Mouse (Mus musculus): ENCODE results near the gene Olfr715b. TPM values are rescaled to one million over a fixed set of nuclear protein-coding genes. Genes with fewer than 3 reads are reported as not detected.
"Not testable (repeated sequence)": the region's sequence is repeated elsewhere in the genome, so short reads cannot be mapped to it uniquely, and the experiment has no call there.

Olfr715b gene
- polyA plus RNA-seq (2015; fragmentation: Nextera tagmentation; extraction: Ambion mirVana): not detected in 2 replicates

GRCm38 (mm10) chr7:107110269-107110668 is at the start of gene Olfr715b:
Olfr715b (minus strand) TSS chr7:107110369.
- 84% methylated on average over 1 of the region's 2 CpGs for WGBS
- H3K4me2 ChIP-seq (ENCODE audit: low read depth, low read length); H3K4me1 ChIP-seq (ENCODE audit: control insufficient read depth, insufficient read depth, low read length); H3K9me3 ChIP-seq (replicated peaks; ENCODE audit: control insufficient read depth, low read length); H3K27ac ChIP-seq (ENCODE audit: low read length); H3K9ac ChIP-seq (ENCODE audit: low read length); ATAC-seq (ENCODE audit: insufficient read depth, low FRiP score); H3K4me3 ChIP-seq (replicated peaks; ENCODE audit: low read length); H3K27me3 ChIP-seq (ENCODE audit: control insufficient read depth, insufficient read depth, low read length); H3K36me3 ChIP-seq (ENCODE audit: control insufficient read depth, insufficient read depth, low read length): not testable (repeated sequence)

DNA sequence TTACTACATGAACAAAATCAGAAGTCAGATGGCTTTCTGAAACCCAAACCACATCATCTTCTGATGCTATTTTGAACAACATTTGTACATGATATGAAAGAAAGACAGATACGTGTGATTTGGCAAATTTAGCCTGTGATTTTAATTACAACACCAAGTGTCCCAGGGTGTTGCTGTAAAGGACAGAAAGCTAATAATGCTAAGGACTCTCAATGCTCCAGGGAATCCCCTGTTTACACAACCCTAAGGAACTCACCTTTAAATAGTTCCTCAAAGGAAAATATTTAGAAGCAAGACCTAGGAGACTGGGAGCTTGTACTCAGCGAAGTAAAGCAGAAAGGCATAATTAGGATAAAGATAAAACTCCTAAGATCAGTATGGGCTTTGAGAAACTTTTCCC is 27.9 kb upstream of the Olfr715b start, which contains the start of gene Olfr716:
Gene Olfr716, plus strand, starts transcription at position 301 of the 400 bp plus-strand sequence.
- not testable (repeated sequence) for ATAC-seq (ENCODE audit: insufficient read depth, low FRiP score); H3K4me1 ChIP-seq (ENCODE audit: control insufficient read depth, insufficient read depth, low read length); H3K4me3 ChIP-seq (replicated peaks; ENCODE audit: low read length); H3K27ac ChIP-seq (ENCODE audit: low read length); H3K36me3 ChIP-seq (ENCODE audit: control insufficient read depth, insufficient read depth, low read length); H3K4me2 ChIP-seq (ENCODE audit: low read depth, low read length); H3K27me3 ChIP-seq (ENCODE audit: control insufficient read depth, insufficient read depth, low read length); H3K9ac ChIP-seq (ENCODE audit: low read length); H3K9me3 ChIP-seq (replicated peaks; ENCODE audit: control insufficient read depth, low read length)
- WGBS: 65% methylated on average over 2 of the region's 2 CpGs

GRCm38 (mm10) chr7:107130983-107131382 is 20.8 kb upstream of the Olfr715b start, which contains the start of gene Olfr715:
Olfr715 (minus strand) TSS chr7:107131083.
- H3K4me2 ChIP-seq (ENCODE audit: low read depth, low read length); H3K4me3 ChIP-seq (replicated peaks; ENCODE audit: low read length); ATAC-seq (ENCODE audit: insufficient read depth, low FRiP score); H3K4me1 ChIP-seq (ENCODE audit: control insufficient read depth, insufficient read depth, low read length); H3K36me3 ChIP-seq (ENCODE audit: control insufficient read depth, insufficient read depth, low read length); H3K27me3 ChIP-seq (ENCODE audit: control insufficient read depth, insufficient read depth, low read length); H3K9me3 ChIP-seq (replicated peaks; ENCODE audit: control insufficient read depth, low read length); H3K9ac ChIP-seq (ENCODE audit: low read length); H3K27ac ChIP-seq (ENCODE audit: low read length): not testable (repeated sequence)
- 87% methylated on average over 2 of the region's 3 CpGs for WGBS

DNA sequence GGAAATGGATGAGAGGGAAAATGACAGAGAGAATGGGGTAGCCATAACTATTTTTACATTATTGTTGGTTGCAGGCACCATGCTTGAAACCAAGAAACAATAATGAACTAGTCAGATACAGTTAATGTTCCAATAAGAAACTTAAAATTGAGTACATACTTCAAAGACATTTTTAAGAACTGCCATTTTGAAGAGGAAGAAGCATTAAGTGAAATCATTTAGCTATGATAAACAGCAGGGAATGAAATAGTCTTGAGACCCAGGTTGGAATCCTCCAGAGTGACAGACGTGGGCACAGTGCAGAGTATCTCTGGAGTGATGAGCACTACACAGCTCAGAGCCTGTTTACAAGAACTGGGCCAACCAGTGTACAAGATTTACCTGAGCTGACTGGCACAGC is 17.2 kb downstream of the Olfr715b start, which contains the start of gene Olfr17:
Gene Olfr17, plus strand, starts transcription at position 301 of the 400 bp plus-strand sequence.
- Histone ChIP-seq H3K9ac (ENCODE audit: low read length) (no peak within 1 kb of the TSS), H3K36me3 (ENCODE audit: control insufficient read depth, insufficient read depth, low read length) (no peaks in the 10 kb centered on the region), H3K4me3 (replicated peaks; ENCODE audit: low read length) (no peak within 1 kb of the TSS), H3K4me2 (ENCODE audit: low read depth, low read length) (no peak within 1 kb of the TSS), H3K27me3 (ENCODE audit: control insufficient read depth, insufficient read depth, low read length) (no peaks in the 10 kb centered on the region), H3K27ac (ENCODE audit: low read length) (no peak within 1 kb of the TSS), H3K4me1 (ENCODE audit: control insufficient read depth, insufficient read depth, low read length) (no peaks in the 10 kb centered on the region), H3K9me3 (replicated peaks; ENCODE audit: control insufficient read depth, low read length) (no peaks in the 10 kb centered on the region)
- WGBS: 48% methylated on average over 1 of the region's 1 CpGs
- ATAC-seq (ENCODE audit: insufficient read depth, low FRiP score): no peak

GRCm38 (mm10) chr7:107070681-107071080 is 39.5 kb downstream of the Olfr715b start, which contains the start of gene Olfr714:
Olfr714 (plus strand) TSS chr7:107070981.
- no peak within 1 kb of the TSS for H3K4me3 ChIP-seq (replicated peaks; ENCODE audit: low read length)
- no peaks in the 10 kb centered on the region for H3K27me3 ChIP-seq (ENCODE audit: control insufficient read depth, insufficient read depth, low read length)
- ATAC-seq (ENCODE audit: insufficient read depth, low FRiP score): no peak
- H3K4me2 ChIP-seq (ENCODE audit: low read depth, low read length): no peak within 1 kb of the TSS
- no peaks in the 10 kb centered on the region for H3K4me1 ChIP-seq (ENCODE audit: control insufficient read depth, insufficient read depth, low read length)
- H3K27ac ChIP-seq (ENCODE audit: low read length): no peak within 1 kb of the TSS
- H3K9ac ChIP-seq (ENCODE audit: low read length): no peak within 1 kb of the TSS
- H3K9me3 ChIP-seq (replicated peaks; ENCODE audit: control insufficient read depth, low read length): no peaks in the 10 kb centered on the region
- 85% methylated on average over 2 of the region's 2 CpGs for WGBS
- no peaks in the 10 kb centered on the region for H3K36me3 ChIP-seq (ENCODE audit: control insufficient read depth, insufficient read depth, low read length)

Other genes with a start within 250 kb of the Olfr715b start
- not detected in 2 replicates for gene Olfr704, start 247.2 kb downstream of the Olfr715b start, polyA plus RNA-seq (2015; fragmentation: Nextera tagmentation; extraction: Ambion mirVana)
- gene Olfr705, start 233.5 kb downstream of the Olfr715b start, polyA plus RNA-seq (2015; fragmentation: Nextera tagmentation; extraction: Ambion mirVana): not detected in 2 replicates
- gene Olfr706, start 222.2 kb downstream of the Olfr715b start, polyA plus RNA-seq (2015; fragmentation: Nextera tagmentation; extraction: Ambion mirVana): not detected in 2 replicates
- gene Olfr707, start 209.1 kb downstream of the Olfr715b start, polyA plus RNA-seq (2015; fragmentation: Nextera tagmentation; extraction: Ambion mirVana): not detected in 2 replicates
- not detected in 2 replicates for gene Olfr1532-ps1, start 202.4 kb downstream of the Olfr715b start, polyA plus RNA-seq (2015; fragmentation: Nextera tagmentation; extraction: Ambion mirVana)
- gene Olfr709-ps1, start 178.2 kb downstream of the Olfr715b start, polyA plus RNA-seq (2015; fragmentation: Nextera tagmentation; extraction: Ambion mirVana): not detected in 2 replicates
- not detected in 2 replicates for gene Olfr710, start 162.1 kb downstream of the Olfr715b start, polyA plus RNA-seq (2015; fragmentation: Nextera tagmentation; extraction: Ambion mirVana)
- not detected in 2 replicates for gene Olfr6, start 146.4 kb downstream of the Olfr715b start, polyA plus RNA-seq (2015; fragmentation: Nextera tagmentation; extraction: Ambion mirVana)
- gene Olfr711, start 134.9 kb downstream of the Olfr715b start, polyA plus RNA-seq (2015; fragmentation: Nextera tagmentation; extraction: Ambion mirVana): not detected in 2 replicates
- gene Olfr2, start 104.3 kb downstream of the Olfr715b start, polyA plus RNA-seq (2015; fragmentation: Nextera tagmentation; extraction: Ambion mirVana): not detected in 2 replicates
- gene Olfr713, start 79.2 kb downstream of the Olfr715b start, polyA plus RNA-seq (2015; fragmentation: Nextera tagmentation; extraction: Ambion mirVana): not detected in 2 replicates
- gene Olfr714, start 39.4 kb downstream of the Olfr715b start, polyA plus RNA-seq (2015; fragmentation: Nextera tagmentation; extraction: Ambion mirVana): not detected in 2 replicates
- not detected in 2 replicates for gene Olfr17, start 17.1 kb downstream of the Olfr715b start, polyA plus RNA-seq (2015; fragmentation: Nextera tagmentation; extraction: Ambion mirVana)
- gene Olfr715, start 20.7 kb upstream of the Olfr715b start, polyA plus RNA-seq (2015; fragmentation: Nextera tagmentation; extraction: Ambion mirVana): not detected in 2 replicates
- gene Olfr716, start 28.0 kb upstream of the Olfr715b start, polyA plus RNA-seq (2015; fragmentation: Nextera tagmentation; extraction: Ambion mirVana): not detected in 2 replicates
- gene Nlrp14, start 56.6 kb upstream of the Olfr715b start, polyA plus RNA-seq (2015; fragmentation: Nextera tagmentation; extraction: Ambion mirVana): not detected in 2 replicates
- not detected in 2 replicates for gene Rbmxl2, start 99.1 kb upstream of the Olfr715b start, polyA plus RNA-seq (2015; fragmentation: Nextera tagmentation; extraction: Ambion mirVana)